Mouse (Mus musculus): Measurements from ENCODE around the gene Rnf145. TPM values are rescaled to one million over a fixed set of nuclear protein-coding genes. Genes with fewer than 3 reads are reported as not detected.

The Rnf145 gene
- polyA plus RNA-seq, 1 experiment from 2014 or later, result 36.6 TPM

DNA sequence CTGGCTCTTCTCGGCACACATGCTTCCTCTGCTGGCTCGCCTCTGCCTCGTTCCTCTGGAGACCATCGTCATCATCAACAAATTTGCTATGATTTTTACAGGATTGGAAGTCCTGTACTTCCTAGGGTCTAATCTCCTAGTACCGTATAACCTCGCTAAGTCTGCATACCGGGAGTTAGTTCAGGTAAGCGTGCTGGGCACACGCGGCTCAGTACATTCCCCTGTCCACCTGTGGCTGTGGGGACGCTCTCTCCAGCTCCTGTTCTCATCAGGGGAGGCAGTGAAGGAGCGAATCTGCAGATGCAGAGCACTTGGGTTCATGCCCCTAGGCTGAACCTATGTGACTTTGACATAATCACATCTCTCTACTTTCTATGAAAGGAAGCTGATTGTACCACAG lies 30.1 kb downstream of the Rnf145 start:
- Histone ChIP-seq H3K4me3 (ENCODE audit: low read length) (no peak overlapping the region), H3K4me1 (ENCODE audit: control insufficient read depth, insufficient read depth, low read length) (peaks cover 16% of the 10 kb centered on the region), H3K9ac (ENCODE audit: low read depth, low read length) (no peak overlapping the region), H3K27ac (ENCODE audit: low read length) (no peak overlapping the region), H3K9me3 (ENCODE audit: control insufficient read depth, low read length) (no peaks in the 10 kb centered on the region), H3K4me2 (ENCODE audit: low read depth, low read length) (no peak overlapping the region), H3K36me3 (ENCODE audit: control insufficient read depth, insufficient read depth, low read length) (peaks cover 34% of the 10 kb centered on the region), H3K27me3 (replicated peaks; ENCODE audit: control insufficient read depth, insufficient read depth, low read length) (no peaks in the 10 kb centered on the region)
- 0 out of 2 replicates have a peak, but pooled peaks have one; percentile 1 for ATAC-seq
- 89% methylated on average over 12 of the region's 12 CpGs for WGBS

DNA sequence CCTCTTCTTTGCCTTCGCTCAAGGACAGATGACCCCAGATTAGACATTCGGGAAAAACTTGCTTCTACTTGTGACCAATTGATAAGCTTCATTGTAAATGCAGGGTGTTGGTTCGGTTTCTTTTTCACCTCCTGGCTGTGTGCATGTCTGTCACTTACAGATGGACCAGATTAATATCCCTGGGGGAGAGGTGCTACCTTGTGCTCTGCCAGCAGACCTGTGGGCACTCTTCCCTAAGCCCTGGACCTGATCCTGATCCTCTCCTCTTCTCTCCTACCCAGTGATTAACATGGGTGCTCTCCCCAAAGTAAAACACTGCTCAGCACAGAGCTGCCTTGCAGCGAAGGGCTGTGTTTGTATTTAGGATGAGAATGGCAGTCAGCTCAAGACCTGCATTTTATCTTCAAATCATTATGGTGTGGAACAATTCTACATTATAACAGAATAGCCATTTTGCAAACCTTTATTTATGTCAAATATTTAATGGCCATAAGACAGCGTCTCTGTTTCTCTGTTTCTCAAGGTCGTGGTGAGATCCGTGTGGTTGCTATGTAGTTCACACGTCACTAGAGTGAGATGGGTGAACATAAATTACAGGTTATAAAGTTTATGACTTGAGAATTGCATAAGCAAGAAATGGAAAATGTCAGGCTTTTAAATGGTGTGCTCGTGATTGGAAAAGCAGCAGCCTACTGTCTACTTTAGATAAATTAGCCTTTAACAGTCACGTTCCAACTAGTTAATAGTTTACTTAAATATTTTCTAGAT lies 30.9 kb downstream of the Rnf145 start:
- Histone ChIP-seq H3K4me1 (ENCODE audit: control insufficient read depth, insufficient read depth, low read length) (peaks cover 12% of the 10 kb centered on the region), H3K27me3 (replicated peaks; ENCODE audit: control insufficient read depth, insufficient read depth, low read length) (no peaks in the 10 kb centered on the region), H3K36me3 (ENCODE audit: control insufficient read depth, insufficient read depth, low read length) (peaks cover 34% of the 10 kb centered on the region), H3K27ac (ENCODE audit: low read length) (peak overlapping the region; percentile 81), H3K4me2 (ENCODE audit: low read depth, low read length) (no peak overlapping the region), H3K9me3 (ENCODE audit: control insufficient read depth, low read length) (no peaks in the 10 kb centered on the region), H3K9ac (ENCODE audit: low read depth, low read length) (no peak overlapping the region), H3K4me3 (ENCODE audit: low read length) (no peak overlapping the region)
- peak; percentile 80 for ATAC-seq
- 58% methylated on average over 10 of the region's 10 CpGs for WGBS

DNA sequence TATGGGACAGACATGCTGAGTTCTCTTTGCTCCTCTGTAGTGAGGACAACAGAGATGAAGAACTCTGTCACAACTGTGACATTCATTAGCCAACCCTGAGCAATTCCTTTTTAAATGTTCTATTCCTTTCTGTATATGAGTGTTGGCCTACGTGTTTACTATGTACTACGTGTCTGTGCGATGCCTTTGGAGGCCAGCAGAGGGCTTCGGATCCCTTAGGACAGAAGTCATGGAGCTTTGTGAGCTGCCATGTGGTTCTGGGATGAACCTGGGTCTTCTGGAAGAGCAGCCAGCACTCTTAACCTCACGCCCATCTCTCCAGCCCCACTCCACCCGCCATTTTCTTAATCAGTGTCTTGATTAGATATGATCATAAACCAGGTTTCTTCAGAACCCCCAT lies 32.2 kb downstream of the Rnf145 start:
- H3K9me3 ChIP-seq (ENCODE audit: control insufficient read depth, low read length), result no peaks in the 10 kb centered on the region
- 92% methylated on average over 6 of the region's 6 CpGs for WGBS
- no peaks in the 10 kb centered on the region for H3K27me3 ChIP-seq (replicated peaks; ENCODE audit: control insufficient read depth, insufficient read depth, low read length)
- H3K36me3 ChIP-seq (ENCODE audit: control insufficient read depth, insufficient read depth, low read length), result peaks cover 36% of the 10 kb centered on the region
- H3K4me1 ChIP-seq (ENCODE audit: control insufficient read depth, insufficient read depth, low read length), result peaks cover 6% of the 10 kb centered on the region; the same call in 1 of the 2 replicates
- H3K4me2 ChIP-seq (ENCODE audit: low read depth, low read length), result no peak overlapping the region
- H3K4me3 ChIP-seq (ENCODE audit: low read length), result no peak overlapping the region
- no peak overlapping the region for H3K9ac ChIP-seq (ENCODE audit: low read depth, low read length)
- no peak overlapping the region for H3K27ac ChIP-seq (ENCODE audit: low read length)
- no peak for ATAC-seq

DNA sequence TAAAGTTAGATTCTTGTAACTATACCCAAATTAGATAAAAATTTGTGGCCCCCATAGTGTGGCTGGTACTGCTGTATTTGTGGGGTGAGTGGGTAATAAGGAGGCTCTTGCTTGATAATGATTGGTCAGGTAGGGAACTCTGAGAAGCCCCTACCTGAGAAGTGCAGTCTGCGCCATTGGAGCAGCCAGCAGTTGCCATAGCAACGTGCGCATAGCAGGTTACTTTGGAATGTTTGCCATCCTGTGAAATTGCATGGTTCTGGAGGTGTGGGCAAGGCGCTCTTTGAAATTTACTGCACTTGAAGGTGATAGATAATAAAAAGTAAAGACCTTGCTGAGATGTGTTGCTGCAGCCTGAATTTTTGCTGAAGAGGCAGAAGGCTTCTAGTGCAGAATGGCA lies 35.6 kb downstream of the Rnf145 start:
- no peak for ATAC-seq
- peaks cover 2% of the 10 kb centered on the region; the same call in 1 of the 2 replicates for H3K4me1 ChIP-seq (ENCODE audit: control insufficient read depth, insufficient read depth, low read length)
- peaks cover 41% of the 10 kb centered on the region for H3K36me3 ChIP-seq (ENCODE audit: control insufficient read depth, insufficient read depth, low read length)
- no peak overlapping the region for H3K9ac ChIP-seq (ENCODE audit: low read depth, low read length)
- H3K4me3 ChIP-seq (ENCODE audit: low read length), result no peak overlapping the region
- H3K9me3 ChIP-seq (ENCODE audit: control insufficient read depth, low read length), result no peaks in the 10 kb centered on the region
- no peak overlapping the region for H3K27ac ChIP-seq (ENCODE audit: low read length)
- no peak overlapping the region for H3K4me2 ChIP-seq (ENCODE audit: low read depth, low read length)
- H3K27me3 ChIP-seq (replicated peaks; ENCODE audit: control insufficient read depth, insufficient read depth, low read length), result no peaks in the 10 kb centered on the region
- 66% methylated on average over 4 of the region's 4 CpGs for WGBS

DNA sequence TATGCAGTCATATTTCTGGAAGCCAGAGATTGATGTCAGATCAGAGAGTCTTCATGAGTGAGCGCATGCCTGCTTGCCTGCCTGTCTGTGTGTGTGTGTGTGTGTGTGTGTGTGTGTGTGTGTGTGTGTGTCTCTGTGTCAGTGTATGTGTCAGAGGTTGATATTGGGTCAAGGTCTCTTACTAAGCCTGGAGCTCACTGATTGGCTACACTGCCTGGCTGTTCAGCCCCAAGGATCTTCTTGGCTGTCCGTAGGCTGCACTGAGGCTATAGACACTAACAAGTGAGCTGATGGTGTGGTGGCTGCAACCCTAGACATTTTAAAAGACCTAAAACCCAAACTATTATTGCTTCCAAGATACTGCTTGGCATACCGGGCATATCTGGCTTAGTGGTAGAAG lies 39.8 kb downstream of the Rnf145 start:
- 88% methylated on average over 3 of the region's 3 CpGs for WGBS
- Histone ChIP-seq H3K4me1 (ENCODE audit: control insufficient read depth, insufficient read depth, low read length) (no peaks in the 10 kb centered on the region), H3K36me3 (ENCODE audit: control insufficient read depth, insufficient read depth, low read length) (peaks cover 11% of the 10 kb centered on the region), H3K27ac (ENCODE audit: low read length) (no peak overlapping the region), H3K4me2 (ENCODE audit: low read depth, low read length) (no peak overlapping the region), H3K27me3 (replicated peaks; ENCODE audit: control insufficient read depth, insufficient read depth, low read length) (no peaks in the 10 kb centered on the region), H3K9ac (ENCODE audit: low read depth, low read length) (no peak overlapping the region), H3K4me3 (ENCODE audit: low read length) (no peak overlapping the region), H3K9me3 (ENCODE audit: control insufficient read depth, low read length) (no peaks in the 10 kb centered on the region)
- ATAC-seq, result no peak

DNA sequence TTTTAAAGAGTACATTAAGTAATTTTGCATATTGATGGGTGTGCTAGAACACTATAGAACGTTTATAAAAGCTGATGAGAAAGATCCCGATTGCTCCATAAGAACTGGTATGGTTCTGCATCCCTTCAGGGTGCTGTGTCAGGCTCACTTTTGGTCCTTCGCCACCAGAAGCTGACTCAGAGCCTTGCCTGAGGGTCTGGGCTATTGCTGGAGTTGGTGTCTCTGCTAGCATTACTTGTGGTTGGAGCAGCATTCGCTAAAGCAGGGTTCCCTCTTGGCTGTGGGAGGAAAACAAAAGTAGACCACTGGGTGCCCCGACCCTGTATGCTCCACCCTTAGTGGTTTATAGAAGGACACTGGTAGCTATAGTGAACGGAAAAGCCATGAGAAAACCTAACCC lies 40.7 kb downstream of the Rnf145 start:
- 92% methylated on average over 6 of the region's 6 CpGs for WGBS
- Histone ChIP-seq H3K4me2 (ENCODE audit: low read depth, low read length) (no peak overlapping the region), H3K4me3 (ENCODE audit: low read length) (no peak overlapping the region), H3K9ac (ENCODE audit: low read depth, low read length) (no peak overlapping the region), H3K9me3 (ENCODE audit: control insufficient read depth, low read length) (no peaks in the 10 kb centered on the region), H3K27me3 (replicated peaks; ENCODE audit: control insufficient read depth, insufficient read depth, low read length) (no peaks in the 10 kb centered on the region), H3K36me3 (ENCODE audit: control insufficient read depth, insufficient read depth, low read length) (peaks cover 15% of the 10 kb centered on the region), H3K27ac (ENCODE audit: low read length) (no peak overlapping the region), H3K4me1 (ENCODE audit: control insufficient read depth, insufficient read depth, low read length) (no peaks in the 10 kb centered on the region)
- ATAC-seq, result no peak

DNA sequence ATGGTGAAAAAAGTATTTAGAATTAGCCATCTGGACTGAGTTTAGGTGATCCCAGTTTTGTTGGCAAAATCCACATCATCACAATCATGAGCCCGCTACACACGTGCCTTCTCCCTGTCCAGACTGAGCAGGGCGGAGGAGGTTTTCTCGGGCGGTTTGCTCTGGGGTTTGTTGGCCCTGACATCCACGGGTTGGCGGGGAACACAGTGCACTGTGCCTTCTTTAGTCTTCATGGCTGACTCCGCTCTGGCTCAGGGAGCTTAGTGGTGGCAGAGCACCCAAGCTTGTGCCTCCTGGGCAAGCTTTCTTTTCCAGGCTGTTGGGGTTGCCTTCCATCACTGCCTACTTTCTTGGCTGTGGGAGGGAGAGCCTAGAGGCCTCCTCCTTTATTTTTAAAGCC lies 41.6 kb downstream of the Rnf145 start:
- Histone ChIP-seq H3K9me3 (ENCODE audit: control insufficient read depth, low read length) (no peaks in the 10 kb centered on the region), H3K36me3 (ENCODE audit: control insufficient read depth, insufficient read depth, low read length) (peaks cover 19% of the 10 kb centered on the region)
- 91% methylated on average over 8 of the region's 8 CpGs for WGBS

DNA sequence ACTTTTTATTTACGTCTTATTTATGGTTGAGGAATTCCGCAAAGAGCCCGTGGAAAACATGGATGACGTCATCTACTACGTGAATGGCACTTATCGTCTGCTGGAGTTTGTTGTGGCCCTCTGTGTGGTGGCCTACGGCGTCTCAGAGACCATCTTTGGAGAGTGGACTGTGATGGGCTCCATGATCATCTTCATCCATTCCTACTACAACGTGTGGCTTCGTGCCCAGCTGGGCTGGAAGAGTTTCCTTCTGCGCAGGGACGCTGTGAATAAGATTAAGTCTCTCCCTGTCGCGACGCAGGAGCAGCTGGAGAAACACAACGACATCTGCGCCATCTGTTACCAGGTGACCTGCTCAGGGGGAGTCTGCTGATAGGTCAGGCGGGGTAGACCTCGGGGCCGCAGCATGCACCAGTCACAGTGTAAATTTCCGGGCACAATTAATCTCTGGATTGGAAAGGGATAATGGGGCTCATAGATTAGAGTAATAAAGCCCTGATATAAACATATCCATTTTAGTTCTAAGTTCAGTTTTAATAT lies 42.8 kb downstream of the Rnf145 start:
- no peak for ATAC-seq
- H3K27me3 ChIP-seq (replicated peaks; ENCODE audit: control insufficient read depth, insufficient read depth, low read length), result no peaks in the 10 kb centered on the region
- 85% methylated on average over 21 of the region's 21 CpGs for WGBS

More for the DNA sequence above, 41.6 kb downstream of the Rnf145 start:
- no peak overlapping the region for H3K9ac ChIP-seq (ENCODE audit: low read depth, low read length)
- no peaks in the 10 kb centered on the region for H3K27me3 ChIP-seq (replicated peaks; ENCODE audit: control insufficient read depth, insufficient read depth, low read length)
- ATAC-seq, result no peak
- H3K4me1 ChIP-seq (ENCODE audit: control insufficient read depth, insufficient read depth, low read length), result no peaks in the 10 kb centered on the region
- H3K27ac ChIP-seq (ENCODE audit: low read length), result no peak overlapping the region
- H3K4me2 ChIP-seq (ENCODE audit: low read depth, low read length), result no peak overlapping the region
- H3K4me3 ChIP-seq (ENCODE audit: low read length), result no peak overlapping the region

DNA sequence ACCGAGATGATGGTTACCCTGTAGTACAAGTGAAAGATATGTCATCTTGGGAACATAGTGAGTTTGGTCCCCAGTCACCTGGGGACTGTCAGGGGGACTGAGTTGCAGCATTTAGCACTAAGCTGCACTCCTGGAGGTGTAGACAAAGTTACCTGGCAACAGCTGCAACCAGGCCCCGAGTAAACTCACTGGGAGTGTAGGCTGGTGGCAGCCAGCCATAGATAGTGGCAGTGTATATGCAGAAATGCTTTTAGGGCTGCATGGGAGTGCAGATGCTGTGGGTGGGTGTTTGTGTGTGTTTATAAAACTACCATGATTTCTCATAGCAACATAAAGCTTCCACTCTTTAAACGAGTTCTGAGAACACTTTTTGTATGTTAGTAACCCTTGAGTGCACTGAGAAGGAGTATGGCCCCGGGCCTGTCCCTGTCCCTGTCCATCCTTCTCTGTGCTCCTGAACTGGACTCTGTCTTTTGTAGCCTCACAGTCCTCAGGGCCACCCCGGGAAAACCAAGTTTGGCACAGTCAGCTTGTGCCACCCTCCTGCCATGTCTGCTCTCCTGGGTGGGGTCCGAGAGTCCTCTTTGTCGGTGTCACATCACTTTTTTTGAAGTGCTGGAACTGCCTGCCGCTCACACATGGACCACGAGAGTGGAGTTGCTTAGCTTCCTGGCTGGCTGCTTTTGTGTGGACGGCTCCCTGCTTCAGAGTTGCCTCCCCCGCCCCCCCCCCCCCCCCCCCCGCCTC lies 43.8 kb downstream of the Rnf145 start:
- 74% methylated on average over 11 of the region's 12 CpGs for WGBS
- Histone ChIP-seq H3K4me2 (ENCODE audit: low read depth, low read length) (no peak overlapping the region), H3K36me3 (ENCODE audit: control insufficient read depth, insufficient read depth, low read length) (peaks cover 25% of the 10 kb centered on the region)

More for the DNA sequence above, 42.8 kb downstream of the Rnf145 start:
- Histone ChIP-seq H3K4me2 (ENCODE audit: low read depth, low read length) (no peak overlapping the region), H3K9ac (ENCODE audit: low read depth, low read length) (no peak overlapping the region), H3K36me3 (ENCODE audit: control insufficient read depth, insufficient read depth, low read length) (peaks cover 26% of the 10 kb centered on the region), H3K4me1 (ENCODE audit: control insufficient read depth, insufficient read depth, low read length) (no peaks in the 10 kb centered on the region), H3K4me3 (ENCODE audit: low read length) (no peak overlapping the region), H3K27ac (ENCODE audit: low read length) (no peak overlapping the region), H3K9me3 (ENCODE audit: control insufficient read depth, low read length) (no peaks in the 10 kb centered on the region)

More for the DNA sequence above, 43.8 kb downstream of the Rnf145 start:
- no peak overlapping the region for H3K27ac ChIP-seq (ENCODE audit: low read length)
- H3K9me3 ChIP-seq (ENCODE audit: control insufficient read depth, low read length), result no peaks in the 10 kb centered on the region
- ATAC-seq, result no peak
- no peak overlapping the region for H3K9ac ChIP-seq (ENCODE audit: low read depth, low read length)
- H3K4me1 ChIP-seq (ENCODE audit: control insufficient read depth, insufficient read depth, low read length), result no peaks in the 10 kb centered on the region
- H3K4me3 ChIP-seq (ENCODE audit: low read length), result no peak overlapping the region
- H3K27me3 ChIP-seq (replicated peaks; ENCODE audit: control insufficient read depth, insufficient read depth, low read length), result no peaks in the 10 kb centered on the region
